Mouse (Mus musculus): ENCODE data around the gene Rnls. TPM values are rescaled to one million over a fixed set of nuclear protein-coding genes. Genes with fewer than 3 reads are reported as not detected.

Rnls gene
- polyA plus RNA-seq, 2 experiments, result 0.22 to 1.2 TPM

GRCm38 (mm10) chr19:33096581-33096980 is 295.5 kb downstream of the Rnls start:
- Histone ChIP-seq H3K4me1 (replicated peaks; ENCODE audit: control insufficient read depth in 2 of 2, insufficient read depth in 2 of 2, low read length in 1 of 2) (peaks cover 0 to 15% of the 10 kb centered on the region in 2 experiments; a peak in 3 of 4 replicates), H3K4me2 (ENCODE audit: low read depth) (no peak overlapping the region), H3K4me3 (ENCODE audit: insufficient read depth in 1 of 2, low read depth in 2 of 2, low read length in 2 of 2) (no peak overlapping the region), H3K9me3 (ENCODE audit: control insufficient read depth, low read length) (no peaks in the 10 kb centered on the region), H3K9ac (replicated peaks) (no peak overlapping the region), H3K36me3 (replicated peaks; ENCODE audit: control insufficient read depth, insufficient read depth, low read depth) (no peaks in the 10 kb centered on the region), H3K27ac (no peak overlapping the region), H3K27me3 (ENCODE audit: control insufficient read depth, insufficient read depth, low read length) (no peaks in the 10 kb centered on the region)
- DNase-seq (ENCODE audit: low read depth in 3 of 3, low spot score in 3 of 3) (no peak), ATAC-seq (ENCODE audit: insufficient read depth) (no peak)
- TF ChIP-seq EP300 (IDR thresholded peaks at IDR 0.05; ENCODE audit: low read depth) (no peak), CTCF (IDR thresholded peaks at IDR 0.05; ENCODE audit: low read depth) (no peak)
- 79% methylated on average over 5 of the region's 5 CpGs for WGBS (ENCODE audit: insufficient replicate concordance)

GRCm38 (mm10) chr19:33092575-33092974 is 299.5 kb downstream of the Rnls start:
- no peaks in the 10 kb centered on the region for H3K9me3 ChIP-seq (ENCODE audit: control insufficient read depth, low read length)
- H3K4me2 ChIP-seq (ENCODE audit: low read depth), result no peak overlapping the region
- no peak for DNase-seq (ENCODE audit: low read depth in 3 of 3, low spot score in 3 of 3)
- H3K27me3 ChIP-seq (ENCODE audit: control insufficient read depth, insufficient read depth, low read length), result no peaks in the 10 kb centered on the region
- ATAC-seq (ENCODE audit: insufficient read depth), result no peak
- H3K27ac ChIP-seq, result no peak overlapping the region
- no peak for TF ChIP-seq EP300 (IDR thresholded peaks at IDR 0.05; ENCODE audit: low read depth)
- no peak for TF ChIP-seq CTCF (IDR thresholded peaks at IDR 0.05; ENCODE audit: low read depth)
- no peaks in the 10 kb centered on the region for H3K36me3 ChIP-seq (replicated peaks; ENCODE audit: control insufficient read depth, insufficient read depth, low read depth)
- H3K9ac ChIP-seq (replicated peaks), result no peak overlapping the region
- H3K4me3 ChIP-seq (ENCODE audit: insufficient read depth in 1 of 2, low read depth in 2 of 2, low read length in 2 of 2), result no peak overlapping the region
- peaks cover 0 to 5% of the 10 kb centered on the region in 2 experiments; a peak in 2 of 4 replicates for H3K4me1 ChIP-seq (replicated peaks; ENCODE audit: control insufficient read depth in 2 of 2, insufficient read depth in 2 of 2, low read length in 1 of 2)

GRCm38 (mm10) chr19:33091324-33091723 is 300.8 kb downstream of the Rnls start:
- no peak for DNase-seq (ENCODE audit: low read depth in 3 of 3, low spot score in 3 of 3)
- no peak for ATAC-seq (ENCODE audit: insufficient read depth)
- no peak for TF ChIP-seq CTCF (IDR thresholded peaks at IDR 0.05; ENCODE audit: low read depth)
- no peak for TF ChIP-seq EP300 (IDR thresholded peaks at IDR 0.05; ENCODE audit: low read depth)
- no peak overlapping the region for H3K4me3 ChIP-seq (ENCODE audit: insufficient read depth in 1 of 2, low read depth in 2 of 2, low read length in 2 of 2)
- H3K36me3 ChIP-seq (replicated peaks; ENCODE audit: control insufficient read depth, insufficient read depth, low read depth), result no peaks in the 10 kb centered on the region
- no peaks in the 10 kb centered on the region for H3K27me3 ChIP-seq (ENCODE audit: control insufficient read depth, insufficient read depth, low read length)
- 12% methylated on average over 3 of the region's 3 CpGs for WGBS (ENCODE audit: insufficient replicate concordance)
- no peak overlapping the region for H3K9ac ChIP-seq (replicated peaks)
- no peak overlapping the region for H3K4me2 ChIP-seq (ENCODE audit: low read depth)
- no peaks in the 10 kb centered on the region for H3K9me3 ChIP-seq (ENCODE audit: control insufficient read depth, low read length)
- no peak overlapping the region for H3K27ac ChIP-seq
- peaks cover 0 to 5% of the 10 kb centered on the region in 2 experiments; a peak in 2 of 4 replicates for H3K4me1 ChIP-seq (replicated peaks; ENCODE audit: control insufficient read depth in 2 of 2, insufficient read depth in 2 of 2, low read length in 1 of 2)

GRCm38 (mm10) chr19:33088868-33089267 is 303.2 kb downstream of the Rnls start:
- 53% methylated on average over 2 of the region's 2 CpGs for WGBS (ENCODE audit: insufficient replicate concordance)
- no peaks in the 10 kb centered on the region for H3K9me3 ChIP-seq (ENCODE audit: control insufficient read depth, low read length)
- no peak overlapping the region for H3K4me2 ChIP-seq (ENCODE audit: low read depth)
- no peak for ATAC-seq (ENCODE audit: insufficient read depth)
- no peaks in the 10 kb centered on the region for H3K27me3 ChIP-seq (ENCODE audit: control insufficient read depth, insufficient read depth, low read length)
- no peak overlapping the region for H3K9ac ChIP-seq (replicated peaks)
- peaks cover 0 to 5% of the 10 kb centered on the region in 2 experiments; a peak in 2 of 4 replicates for H3K4me1 ChIP-seq (replicated peaks; ENCODE audit: control insufficient read depth in 2 of 2, insufficient read depth in 2 of 2, low read length in 1 of 2)
- no peaks in the 10 kb centered on the region for H3K36me3 ChIP-seq (replicated peaks; ENCODE audit: control insufficient read depth, insufficient read depth, low read depth)
- no peak overlapping the region for H3K27ac ChIP-seq
- TF ChIP-seq CTCF (IDR thresholded peaks at IDR 0.05; ENCODE audit: low read depth) (no peak), EP300 (IDR thresholded peaks at IDR 0.05; ENCODE audit: low read depth) (no peak)
- DNase-seq (ENCODE audit: low read depth in 3 of 3, low spot score in 3 of 3), result no peak
- no peak overlapping the region for H3K4me3 ChIP-seq (ENCODE audit: insufficient read depth in 1 of 2, low read depth in 2 of 2, low read length in 2 of 2)

- Histone ChIP-seq H3K27me3 (ENCODE audit: control insufficient read depth, insufficient read depth, low read length) (no peaks in the 10 kb centered on the region), H3K9ac (replicated peaks) (no peak overlapping the region), H3K4me3 (ENCODE audit: insufficient read depth in 1 of 2, low read depth in 2 of 2, low read length in 2 of 2) (no peak overlapping the region), H3K4me1 (replicated peaks; ENCODE audit: control insufficient read depth in 2 of 2, insufficient read depth in 2 of 2, low read length in 1 of 2) (peaks cover 0 to 5% of the 10 kb centered on the region in 2 experiments; a peak in 2 of 4 replicates), H3K27ac (no peak overlapping the region), H3K36me3 (replicated peaks; ENCODE audit: control insufficient read depth, insufficient read depth, low read depth) (no peaks in the 10 kb centered on the region), H3K9me3 (ENCODE audit: control insufficient read depth, low read length) (no peaks in the 10 kb centered on the region), H3K4me2 (ENCODE audit: low read depth) (no peak overlapping the region)
- no peak for DNase-seq (ENCODE audit: low read depth in 3 of 3, low spot score in 3 of 3)
- TF ChIP-seq CTCF (IDR thresholded peaks at IDR 0.05; ENCODE audit: low read depth) (no peak), EP300 (IDR thresholded peaks at IDR 0.05; ENCODE audit: low read depth) (no peak)
- ATAC-seq (ENCODE audit: insufficient read depth), result no peak
- 60% methylated on average over 4 of the region's 4 CpGs for WGBS (ENCODE audit: insufficient replicate concordance)
These were observed 304.1 kb downstream of the Rnls start for GRCm38 (mm10) chr19:33087961-33088360.

Small RNAs within 50 kb of the gene (microRNA-seq; reads per million reads assigned to microRNA genes)
- gene Mir3970, result 3.4 reads per million

Other genes starting within 250 kb of the Rnls start
- gene Lipo4, start 125.5 kb upstream of the Rnls start, polyA plus RNA-seq (2012; rRNA removed), result not detected in 2 replicates
- gene Lipo4, start 125.5 kb upstream of the Rnls start, polyA plus RNA-seq (2014; fragmentation: Nextera tagmentation; extraction: Ambion mirVana), result not detected in 2 replicates
- gene Gm8978, start 233.0 kb upstream of the Rnls start, polyA plus RNA-seq (2012; rRNA removed), result not detected in 2 replicates
- gene Gm8978, start 233.0 kb upstream of the Rnls start, polyA plus RNA-seq (2014; fragmentation: Nextera tagmentation; extraction: Ambion mirVana), result not detected in 2 replicates